Mouse (Mus musculus) myocyte (in vitro differentiated cells): ENCODE data around the gene Scamp4. TPM values are rescaled to one million over a fixed set of nuclear protein-coding genes. Genes with fewer than 3 reads are reported as not detected.
"Not testable (repeated sequence)": the region's sequence is repeated elsewhere in the genome, so short reads cannot be mapped to it uniquely, and the experiment has no call there.

Experiments used
- H3K27me3 ChIP-seq: one replicate; pipeline ENCODE4 v1.6.1; 2011; ENCODE audit not compliant: control insufficient read depth, insufficient read depth, insufficient read length
- H3K36me3 ChIP-seq: one replicate; pipeline ENCODE4 v1.6.1; 2011; ENCODE audit not compliant: control insufficient read depth, insufficient read depth
- H3K4me2 ChIP-seq: one replicate; pipeline ENCODE4 v1.6.1; 2011; ENCODE audit warnings: low read depth, control low read depth
- H3K4me3 ChIP-seq: one replicate; pipeline ENCODE4 v1.5.1; 2011; ENCODE audit warnings: mild to moderate bottlenecking, control low read depth, moderate library complexity
- H3K79me2 ChIP-seq: one replicate; pipeline ENCODE4 v1.6.1; 2011; ENCODE audit not compliant: control insufficient read depth, insufficient read depth
- H3ac ChIP-seq: one replicate; pipeline ENCODE4 v1.6.1; 2011; ENCODE audit not compliant: control insufficient read depth, insufficient read length
- CEBPB ChIP-seq: IDR thresholded peaks from 2 replicates; pipeline ENCODE4 v1.6.1; 2011; ENCODE audit warnings: mild to moderate bottlenecking, moderate library complexity; ENCODE audit not compliant: poor library complexity, insufficient read depth, severe bottlenecking
- E2F4 ChIP-seq: IDR thresholded peaks from one replicate; pipeline ENCODE4 v1.6.1; 2011; ENCODE audit warnings: mild to moderate bottlenecking, control low read depth, moderate library complexity; ENCODE audit not compliant: insufficient read depth
- MAX ChIP-seq: IDR thresholded peaks from one replicate; pipeline ENCODE4 v1.6.1; 2011; ENCODE audit warnings: low read depth, mild to moderate bottlenecking, control low read depth
- MYOD1 ChIP-seq, 3 experiments: IDR thresholded peaks; one replicate each; pipeline ENCODE4 v1.6.1; 2011; ENCODE audit warnings: control low read depth in 2 of 3, low read depth in 2 of 3, mild to moderate bottlenecking in 2 of 3, moderate library complexity in 1 of 3; ENCODE audit not compliant: insufficient read length in 2 of 3, control insufficient read depth in 1 of 3
- MYOG ChIP-seq, 3 experiments: IDR thresholded peaks; one replicate each; pipeline ENCODE4 v1.6.1; 2011; ENCODE audit warnings: control low read depth in 2 of 3, low read depth in 2 of 3, mild to moderate bottlenecking in 2 of 3; ENCODE audit not compliant: insufficient read length in 2 of 3, control insufficient read depth in 1 of 3, insufficient read depth in 1 of 3
- POLR2A ChIP-seq: IDR thresholded peaks from one replicate; pipeline ENCODE4 v1.6.1; 2011; ENCODE audit warnings: low read depth, mild to moderate bottlenecking, control low read depth, moderate library complexity; ENCODE audit not compliant: insufficient read length
- POLR2AphosphoS2 ChIP-seq: IDR thresholded peaks from one replicate; pipeline ENCODE4 v1.6.1; 2011; ENCODE audit warnings: low read depth, control low read depth; ENCODE audit not compliant: insufficient read length
- REST ChIP-seq: IDR thresholded peaks from one replicate; pipeline ENCODE4 v1.6.1; 2011; ENCODE audit warnings: mild to moderate bottlenecking, control low read depth, moderate library complexity; ENCODE audit not compliant: insufficient read depth, insufficient read length
- SRF ChIP-seq: IDR thresholded peaks from one replicate; pipeline ENCODE4 v1.6.1; 2011; ENCODE audit warnings: low read depth; ENCODE audit not compliant: control insufficient read depth, insufficient read length
- TCF12 ChIP-seq: IDR thresholded peaks from one replicate; pipeline ENCODE4 v1.6.1; 2011; ENCODE audit warnings: mild to moderate bottlenecking, control low read depth; ENCODE audit not compliant: poor library complexity, insufficient read depth, severe bottlenecking
- TCF3 ChIP-seq: IDR thresholded peaks from one replicate; pipeline ENCODE4 v1.6.1; 2011; ENCODE audit warnings: low read depth, control low read depth; ENCODE audit not compliant: insufficient read length
- USF1 ChIP-seq: IDR thresholded peaks from one replicate; pipeline ENCODE4 v1.6.1; 2011; ENCODE audit warnings: low read depth, mild to moderate bottlenecking, control low read depth, moderate library complexity
- polyA plus RNA-seq: library from polyadenylated mRNA; unstranded; fragments of >200 nt; fragmentation: generic; extraction: Trizol; gene quantifications from one replicate; pipeline ENCODE4 v1.2.1, GENCODE M21; 2012; ENCODE audit warnings: missing spikeins

Scamp4 gene
- polyA plus RNA-seq, 1 experiment = 141 TPM

GRCm38 (mm10) chr10:80627685-80628084, 25.0 kb downstream of the Scamp4 start:
- no peak overlapping the region for H3K4me2 ChIP-seq

GRCm38 (mm10) chr10:80628925-80629324, 26.3 kb downstream of the Scamp4 start:
- Histone ChIP-seq H3ac (no peak overlapping the region), H3K4me3 (no peak overlapping the region), H3K36me3 (peaks cover 4% of the 10 kb centered on the region), H3K79me2 (peaks cover 92% of the 10 kb centered on the region), H3K4me2 (no peak overlapping the region), H3K27me3 (no peaks in the 10 kb centered on the region)
- TF ChIP-seq SRF (no peak), MYOD1 (IDR thresholded peaks at IDR 0.05; ENCODE audit: control insufficient read depth in 1 of 3, insufficient read length in 2 of 3, low read depth in 2 of 3) (peak in 2 of 3 experiments; percentile 22 to 60)

More at GRCm38 (mm10) chr10:80627685-80628084, 25.0 kb downstream of the Scamp4 start:
- TF ChIP-seq USF1 (no peak), TCF3 (peak; percentile 6), E2F4 (no peak), TCF12 (no peak), MYOD1 (IDR thresholded peaks at IDR 0.05; ENCODE audit: control insufficient read depth in 1 of 3, insufficient read length in 2 of 3, low read depth in 2 of 3) (peak in 2 of 3 experiments; percentile 67 to 70), REST (no peak), CEBPB (no peak), POLR2AphosphoS2 (peak; percentile 14), MYOG (IDR thresholded peaks at IDR 0.05; ENCODE audit: control insufficient read depth in 1 of 3, insufficient read depth in 1 of 3, insufficient read length in 2 of 3, low read depth in 2 of 3) (peak; percentile 4 to 70 (median 51)), SRF (no peak), MAX (no peak), POLR2A (peak; percentile 55)
- Histone ChIP-seq H3K4me3 (no peak overlapping the region), H3K36me3 (peaks cover 4% of the 10 kb centered on the region), H3K27me3 (no peaks in the 10 kb centered on the region), H3K79me2 (peaks cover 99% of the 10 kb centered on the region), H3ac (no peak overlapping the region)

- Histone ChIP-seq H3K79me2 (peaks cover 31% of the 10 kb centered on the region), H3K36me3 (peaks cover 30% of the 10 kb centered on the region), H3K27me3 (no peaks in the 10 kb centered on the region), H3K4me3 (no peak overlapping the region), H3K4me2 (no peak overlapping the region), H3ac (no peak overlapping the region)
- TF ChIP-seq USF1 (no peak), REST (no peak), CEBPB (no peak), TCF12 (no peak), MYOD1 (IDR thresholded peaks at IDR 0.05; ENCODE audit: control insufficient read depth in 1 of 3, insufficient read length in 2 of 3, low read depth in 2 of 3) (no peak), E2F4 (no peak), POLR2AphosphoS2 (no peak), POLR2A (no peak), TCF3 (no peak), SRF (no peak), MYOG (IDR thresholded peaks at IDR 0.05; ENCODE audit: control insufficient read depth in 1 of 3, insufficient read depth in 1 of 3, insufficient read length in 2 of 3, low read depth in 2 of 3) (no peak), MAX (no peak)
These were observed 32.7 kb downstream of the Scamp4 start for GRCm38 (mm10) chr10:80635345-80635744.

- TF ChIP-seq MYOD1 (IDR thresholded peaks at IDR 0.05; ENCODE audit: control insufficient read depth in 1 of 3, insufficient read length in 2 of 3, low read depth in 2 of 3) (no peak), USF1 (no peak), MYOG (IDR thresholded peaks at IDR 0.05; ENCODE audit: control insufficient read depth in 1 of 3, insufficient read depth in 1 of 3, insufficient read length in 2 of 3, low read depth in 2 of 3) (no peak), TCF12 (no peak), E2F4 (no peak), CEBPB (no peak), REST (no peak), POLR2AphosphoS2 (no peak), SRF (no peak), MAX (no peak), TCF3 (no peak), POLR2A (no peak)
- no peak overlapping the region for H3K4me2 ChIP-seq
- no peak overlapping the region for H3ac ChIP-seq
- H3K79me2 ChIP-seq = peaks cover 3% of the 10 kb centered on the region
- no peaks in the 10 kb centered on the region for H3K36me3 ChIP-seq
- no peaks in the 10 kb centered on the region for H3K27me3 ChIP-seq
- H3K4me3 ChIP-seq = no peak overlapping the region
These were observed 44.3 kb downstream of the Scamp4 start for GRCm38 (mm10) chr10:80646936-80647335.

- H3K27me3 ChIP-seq, H3K36me3 ChIP-seq, H3ac ChIP-seq: not testable (repeated sequence)
These were observed 47.2 kb downstream of the Scamp4 start for GRCm38 (mm10) chr10:80649910-80650309.

More at GRCm38 (mm10) chr10:80649910-80650309, 47.2 kb downstream of the Scamp4 start:
- H3K4me3 ChIP-seq, H3K4me2 ChIP-seq, H3K79me2 ChIP-seq: not testable (repeated sequence)
